Mouse (Mus musculus) right cerebral cortex, adult 18-20 months (tissue): Measurements from ENCODE around the gene Crybg1.

Source experiments
- DNase-seq: peaks from one replicate; pipeline ENCODE4 v3.0.0; 2022; ENCODE audit warnings: mixed read lengths

Gene Crybg1

DNA sequence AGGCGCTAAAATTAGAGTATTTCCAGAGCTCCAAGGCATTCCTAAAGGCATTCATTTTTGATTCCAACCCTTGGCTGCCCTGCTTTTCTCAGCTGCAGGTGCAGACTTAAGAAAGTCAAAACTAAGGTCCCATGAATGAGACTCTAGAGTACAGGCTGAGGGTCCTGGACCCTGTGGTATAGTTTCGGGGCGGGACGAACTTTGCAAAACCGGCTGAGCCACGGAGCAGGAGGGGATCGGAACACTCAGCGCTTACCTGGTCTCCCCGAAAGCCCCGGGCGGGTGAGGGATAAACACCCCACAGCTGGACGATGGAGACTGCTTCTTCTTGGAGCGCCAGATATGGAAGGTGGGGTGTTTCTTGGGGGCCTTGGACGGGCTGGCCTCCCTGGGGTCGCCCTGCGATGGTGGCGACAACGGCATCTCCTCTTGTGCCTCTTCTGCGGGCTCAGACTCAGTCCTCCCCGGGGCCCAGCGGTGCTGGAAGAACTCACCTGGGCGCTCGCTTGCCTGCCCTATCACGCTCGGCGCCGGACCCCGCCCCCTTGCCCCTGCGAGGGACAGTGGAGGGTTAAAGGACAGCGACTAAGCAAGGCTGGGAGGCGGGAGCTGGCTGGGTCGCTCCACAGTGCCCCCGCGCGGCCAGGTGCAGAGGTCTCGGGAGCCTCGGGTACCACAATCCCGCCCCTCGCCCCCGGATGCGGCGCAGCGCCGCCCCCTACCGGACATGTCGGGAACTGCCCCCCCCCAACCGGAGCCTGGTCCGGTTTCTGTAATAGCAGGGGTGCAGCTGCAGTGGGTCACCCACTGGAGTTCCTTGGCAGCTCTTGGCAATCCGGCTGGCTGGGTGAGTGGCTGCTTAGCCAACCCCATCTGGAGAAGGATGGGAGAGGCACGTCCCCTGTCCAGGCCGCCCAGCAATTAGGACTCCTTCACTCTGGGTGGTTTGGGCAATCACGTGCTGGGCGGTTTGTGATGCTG lies at the start of gene Crybg1:
Crybg1 (minus strand) TSS at position 517 of the 981 bp plus-strand sequence.
- DNase-seq = peak; percentile 5

GRCm38 (mm10) chr10:44177365-44177764 lies 28.7 kb upstream of the Crybg1 start:
- no peak for DNase-seq

DNA sequence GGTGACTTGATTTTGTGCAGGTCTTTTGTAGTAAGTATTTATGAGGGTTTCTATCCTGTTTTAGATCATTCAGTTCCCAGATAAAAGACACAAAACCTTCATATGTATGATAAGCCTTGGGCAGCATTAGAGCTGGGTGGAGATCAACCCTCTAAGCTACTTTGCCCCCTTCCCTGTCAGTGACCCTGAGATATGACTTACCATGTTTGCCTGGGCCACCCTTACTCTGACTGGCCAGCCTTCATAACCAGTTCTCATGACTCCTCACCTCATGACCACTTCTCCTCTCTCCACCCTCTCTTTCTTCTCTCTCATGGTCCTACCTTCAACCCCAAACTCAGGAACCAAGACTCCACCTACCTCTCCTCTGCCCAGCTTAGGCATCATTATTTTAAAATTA lies 27.9 kb upstream of the Crybg1 start:
- DNase-seq = no peak

DNA sequence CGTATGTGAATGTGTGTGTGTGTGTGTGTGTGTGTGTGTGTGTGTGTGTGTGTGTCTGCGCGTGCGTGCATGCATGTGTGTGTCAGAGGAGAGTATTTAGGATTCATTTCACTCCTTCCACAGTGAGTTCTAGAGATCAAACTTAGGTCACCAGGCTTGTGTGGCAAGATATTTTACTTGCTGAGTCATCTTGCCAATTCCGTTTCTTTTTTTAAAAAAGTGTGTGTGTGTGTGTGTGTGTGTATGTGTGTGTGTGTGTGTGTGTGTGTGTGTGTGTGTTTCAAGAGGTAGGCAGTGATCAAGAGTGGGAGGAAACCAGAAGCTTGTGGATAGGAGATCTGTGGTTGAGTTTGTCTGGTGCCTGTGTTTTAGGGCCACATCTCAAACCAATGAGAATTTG lies 27.5 kb upstream of the Crybg1 start:
- no peak for DNase-seq

DNA sequence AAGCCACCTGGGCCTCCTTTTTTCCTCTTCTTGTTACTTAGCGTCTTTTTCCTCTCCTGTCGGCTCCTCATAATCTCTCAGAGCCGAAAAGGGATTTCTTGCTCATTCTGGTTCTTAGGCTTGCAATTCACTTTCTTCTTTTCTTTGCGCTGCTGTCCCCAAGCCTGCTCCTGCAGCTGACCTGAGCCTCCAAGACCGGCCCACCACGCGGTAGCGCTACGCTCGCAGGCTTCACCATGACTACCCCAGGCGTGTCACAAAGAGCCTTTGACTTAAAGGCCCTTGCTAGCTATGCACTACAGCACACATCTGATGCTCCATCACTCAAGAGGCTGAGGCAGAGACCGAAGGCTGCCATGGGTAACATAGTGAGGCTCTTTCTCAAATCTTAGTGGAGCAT lies 21.5 kb upstream of the Crybg1 start:
- no peak for DNase-seq

- DNase-seq = no peak
These were observed 18.4 kb upstream of the Crybg1 start for GRCm38 (mm10) chr10:44167061-44167460.

DNA sequence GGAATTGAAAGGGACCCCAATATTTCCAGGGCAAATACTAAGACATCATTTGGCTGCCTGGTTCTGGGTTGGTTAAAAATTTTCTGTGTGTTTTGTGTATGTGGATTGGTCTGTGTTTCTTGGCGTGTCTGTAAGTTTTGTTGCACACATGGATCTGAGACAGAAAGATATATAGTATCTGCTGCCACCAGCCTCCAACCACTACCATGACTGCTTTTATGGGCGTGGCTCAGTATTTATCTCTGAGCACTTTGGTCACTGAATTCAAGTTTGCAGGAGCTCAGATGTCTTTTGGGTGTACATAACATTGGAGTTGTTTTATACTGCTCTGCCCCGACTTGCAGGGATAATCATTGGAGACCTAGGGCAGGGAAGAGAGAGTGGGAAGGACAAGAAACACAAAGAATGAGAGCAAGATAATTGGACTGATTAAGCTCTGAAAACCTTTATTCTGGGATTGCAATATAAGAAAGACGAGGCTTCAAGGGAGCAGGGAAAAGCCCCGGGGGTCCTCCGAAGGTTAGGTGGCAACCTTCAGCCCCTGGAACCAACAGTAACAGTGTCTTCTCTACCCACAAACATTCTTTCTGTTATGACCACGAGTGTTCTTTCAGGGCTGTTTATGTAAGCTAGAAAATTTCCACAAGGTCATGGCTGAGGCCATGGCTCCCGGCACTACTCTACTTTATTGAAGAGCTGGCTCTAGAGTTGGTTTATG lies 15.8 kb upstream of the Crybg1 start:
- no peak for DNase-seq

DNA sequence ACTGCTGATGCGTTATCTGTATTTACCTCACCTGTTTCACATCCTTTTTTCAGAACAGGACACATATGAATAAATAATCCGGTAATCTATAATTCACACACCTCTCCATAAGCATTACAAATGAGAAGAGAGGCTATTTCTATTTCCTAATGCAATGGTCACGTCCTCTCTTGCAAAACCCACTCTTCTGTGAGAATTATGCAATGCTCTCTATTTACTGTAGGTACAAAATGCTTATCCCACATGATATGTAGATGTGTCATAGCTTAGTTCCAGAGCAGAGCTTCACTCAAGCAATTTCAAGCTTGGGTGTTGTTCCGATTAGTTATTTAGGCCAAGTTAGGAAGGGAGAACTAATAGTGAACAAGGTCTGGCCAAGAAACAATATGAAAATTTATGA lies 14.4 kb upstream of the Crybg1 start:
- no peak for DNase-seq

GRCm38 (mm10) chr10:44160150-44160549 lies 11.5 kb upstream of the Crybg1 start:
- DNase-seq = peak; percentile 24

DNA sequence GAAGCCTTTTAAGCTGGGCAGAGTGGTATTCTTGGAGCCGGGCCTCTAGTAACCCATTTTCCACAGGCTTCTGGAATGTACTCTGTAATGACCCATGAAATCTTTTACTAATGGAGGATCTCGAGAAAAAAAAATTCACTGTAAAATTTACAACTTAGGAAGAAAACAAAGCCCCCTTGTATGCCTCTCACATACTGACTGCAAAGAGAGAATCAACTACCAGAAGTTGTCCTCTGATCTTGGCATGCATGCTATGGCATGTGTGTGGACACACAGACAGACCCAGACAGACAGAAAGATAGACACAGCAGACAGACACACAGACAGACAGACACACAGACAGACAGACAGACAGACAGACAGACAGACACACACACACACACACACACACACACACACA lies 8.8 kb upstream of the Crybg1 start:
- DNase-seq = no peak

- DNase-seq = no peak
These were observed 1.8 kb upstream of the Crybg1 start for GRCm38 (mm10) chr10:44150501-44150900.

- no peak for DNase-seq
These were observed 5.3 kb downstream of the Crybg1 start for GRCm38 (mm10) chr10:44143401-44143800.

- DNase-seq = no peak
These were observed 10.4 kb downstream of the Crybg1 start for GRCm38 (mm10) chr10:44138137-44138855.

GRCm38 (mm10) chr10:44126047-44126446 lies 22.6 kb downstream of the Crybg1 start:
- DNase-seq = no peak

DNA sequence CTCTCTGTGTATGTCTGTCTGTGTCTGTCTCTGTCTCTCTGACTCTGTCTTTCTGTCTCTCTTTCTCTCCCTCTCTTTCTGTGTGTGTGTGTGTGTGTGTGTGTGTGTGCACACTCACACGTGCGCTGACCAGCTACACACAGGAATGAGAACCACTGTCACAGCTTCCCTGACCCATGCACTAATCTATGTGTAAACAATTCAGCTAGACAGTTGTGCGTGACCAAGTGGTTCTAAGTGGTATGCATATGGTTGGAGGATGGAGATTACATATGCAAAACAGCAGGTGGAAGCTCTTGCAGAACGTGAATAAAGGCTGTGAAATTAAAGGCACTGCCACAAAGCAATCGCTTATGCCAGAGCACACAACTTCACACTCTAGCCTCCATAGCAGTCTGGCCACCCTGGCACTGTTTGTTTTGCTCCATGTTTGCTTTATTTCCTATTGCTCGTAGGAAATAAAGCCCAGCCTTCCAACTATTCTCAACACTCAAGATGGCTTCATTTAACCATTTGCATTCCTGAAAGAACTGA lies 24.2 kb downstream of the Crybg1 start:
- no peak for DNase-seq

GRCm38 (mm10) chr10:44118616-44119015 lies 30.0 kb downstream of the Crybg1 start:
- no peak for DNase-seq

GRCm38 (mm10) chr10:44116796-44117195 lies 31.9 kb downstream of the Crybg1 start:
- no peak for DNase-seq

- no peak for DNase-seq
These were observed 34.0 kb downstream of the Crybg1 start for GRCm38 (mm10) chr10:44114611-44115010.

- DNase-seq = no peak
These were observed 36.5 kb downstream of the Crybg1 start for GRCm38 (mm10) chr10:44112005-44112675.

- DNase-seq = no peak
These were observed 37.5 kb downstream of the Crybg1 start for GRCm38 (mm10) chr10:44111168-44111567.

DNA sequence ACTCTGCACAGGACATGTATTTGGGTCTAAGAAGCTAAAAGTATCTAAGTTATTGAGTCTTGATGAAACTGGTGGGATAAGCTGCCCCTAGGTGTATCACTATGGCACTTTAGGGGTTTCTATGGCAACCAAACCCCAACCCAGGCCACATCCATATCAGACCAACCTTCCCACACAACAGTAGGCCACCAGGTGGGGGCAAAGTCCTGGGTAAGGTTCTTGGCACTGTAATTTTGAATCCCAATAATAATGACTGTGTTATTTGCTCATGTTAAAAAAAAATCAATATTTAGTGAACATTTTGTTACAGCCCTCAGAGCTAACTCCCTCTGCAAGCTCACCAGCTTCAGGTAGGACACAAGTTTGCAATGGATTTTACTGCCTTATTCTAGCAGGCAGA lies 38.2 kb downstream of the Crybg1 start:
- DNase-seq = no peak

DNA sequence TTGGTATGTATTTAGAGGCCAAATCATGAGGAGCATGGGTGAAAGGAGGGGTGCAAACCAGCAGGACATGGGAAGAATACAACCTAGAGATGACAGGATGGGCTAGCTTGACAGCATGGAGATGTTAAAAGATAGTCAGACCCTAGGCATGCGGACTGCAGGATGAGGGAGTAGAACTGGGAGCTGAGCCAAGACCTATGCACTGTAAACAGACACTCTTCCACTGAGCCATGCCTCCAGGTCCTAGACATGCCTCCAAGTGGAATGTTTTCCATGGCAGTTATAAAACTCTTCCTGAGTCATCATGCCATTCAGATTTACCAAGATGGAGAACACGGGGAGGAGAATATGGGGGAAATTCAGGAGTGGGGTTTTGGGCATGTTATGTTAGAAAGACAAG lies 53.9 kb downstream of the Crybg1 start:
- DNase-seq = no peak
